Mouse (Mus musculus) liver, embryonic 15.5 days (tissue): ENCODE data around the gene Svs2. TPM values are rescaled to one million over a fixed set of nuclear protein-coding genes. Genes with fewer than 3 reads are reported as not detected.

ENCODE experiments used
- ATAC-seq: fragments of 200-750 bp; cut with Nextera tagmentation; 2 replicates; pipeline ENCODE4 v1.8.0; 2017; ENCODE audit warnings: moderate number of reproducible peaks, mild to moderate bottlenecking, moderate library complexity; ENCODE audit not compliant: insufficient read depth
- H3K27ac ChIP-seq: fragments of 300-500 bp; sonication (generic); replicated peaks from 2 replicates; pipeline ENCODE4 v1.5.1; 2015; ENCODE audit warnings: mild to moderate bottlenecking, inconsistent platforms
- H3K27me3 ChIP-seq: fragments of 300-500 bp; sonication (generic); 2 replicates; pipeline ENCODE4 v1.6.1; 2015; ENCODE audit warnings: mild to moderate bottlenecking, inconsistent platforms
- H3K36me3 ChIP-seq: fragments of 300-500 bp; sonication (generic); replicated peaks from 2 replicates; pipeline ENCODE4 v1.6.1; 2015; ENCODE audit warnings: moderate library complexity, mild to moderate bottlenecking, inconsistent platforms
- H3K4me1 ChIP-seq: fragments of 300-500 bp; sonication (generic); replicated peaks from 2 replicates; pipeline ENCODE4 v1.6.1; 2015; ENCODE audit warnings: inconsistent platforms
- H3K4me2 ChIP-seq: fragments of 300-500 bp; sonication (generic); 2 replicates; pipeline ENCODE4 v1.6.1; 2015; ENCODE audit warnings: moderate library complexity, mild to moderate bottlenecking, inconsistent platforms
- H3K4me3 ChIP-seq: fragments of 300-500 bp; sonication (generic); replicated peaks from 2 replicates; pipeline ENCODE4 v1.5.1; 2015; ENCODE audit warnings: mild to moderate bottlenecking, inconsistent platforms
- H3K9ac ChIP-seq: fragments of 300-500 bp; sonication (generic); 2 replicates; pipeline ENCODE4 v1.6.1; 2015; ENCODE audit warnings: moderate library complexity, mild to moderate bottlenecking, inconsistent platforms
- H3K9me3 ChIP-seq: fragments of 300-500 bp; sonication (generic); replicated peaks from 2 replicates; pipeline ENCODE4 v1.6.1; 2016; ENCODE audit warnings: inconsistent platforms
- WGBS: fragments of 180-500 bp; shearing (Covaris S2); methylation state at CpG from one replicate; pipeline ENCODE4 v1.1.7; 2015; ENCODE audit warnings: mixed read lengths; ENCODE audit not compliant: insufficient replicate concordance; 5-methylcytosine and 5-hydroxymethylcytosine counted together
- polyA plus RNA-seq: library from polyadenylated mRNA; unstranded; fragments of >200 nt; fragmentation: Nextera tagmentation; extraction: Ambion mirVana; gene quantifications from 2 replicates; pipeline ENCODE4 v1.2.1, GENCODE M21; 2015

Svs2 gene
- polyA plus RNA-seq, 1 experiment from 2014 or later, result not detected

- Histone ChIP-seq H3K4me2 (no peak within 1 kb of the TSS), H3K27me3 (no peaks in the 10 kb centered on the region), H3K4me3 (no peak within 1 kb of the TSS), H3K27ac (no peak within 1 kb of the TSS), H3K4me1 (no peaks in the 10 kb centered on the region), H3K9me3 (no peaks in the 10 kb centered on the region), H3K36me3 (no peaks in the 10 kb centered on the region), H3K9ac (no peak within 1 kb of the TSS)
- ATAC-seq, result no peak
- 63% methylated on average over 20 of the region's 20 CpGs for WGBS
Observed at GRCm38 (mm10) chr2:164199626-164200327, 38.5 kb downstream of the Svs2 start, which contains the start of gene Wfdc15a. Gene Wfdc15a, minus strand, starts transcription at chr2:164200130.

GRCm38 (mm10) chr2:164196700-164196990, 41.6 kb downstream of the Svs2 start:
- H3K4me2 ChIP-seq, result no peak overlapping the region
- no peak for ATAC-seq
- H3K36me3 ChIP-seq, result no peaks in the 10 kb centered on the region
- H3K4me1 ChIP-seq, result no peaks in the 10 kb centered on the region
- H3K9ac ChIP-seq, result no peak overlapping the region
- no peaks in the 10 kb centered on the region for H3K9me3 ChIP-seq
- H3K27ac ChIP-seq, result no peak overlapping the region
- no peaks in the 10 kb centered on the region for H3K27me3 ChIP-seq
- no peak overlapping the region for H3K4me3 ChIP-seq
- WGBS, result 65% methylated on average over 5 of the region's 5 CpGs

- H3K9me3 ChIP-seq, result no peaks in the 10 kb centered on the region
- H3K4me3 ChIP-seq, result no peak overlapping the region
- H3K4me1 ChIP-seq, result no peaks in the 10 kb centered on the region
- no peak overlapping the region for H3K4me2 ChIP-seq
- H3K27ac ChIP-seq, result no peak overlapping the region
- ATAC-seq, result no peak
- H3K27me3 ChIP-seq, result no peaks in the 10 kb centered on the region
- H3K36me3 ChIP-seq, result no peaks in the 10 kb centered on the region
- no peak overlapping the region for H3K9ac ChIP-seq
- 64% methylated on average over 5 of the region's 5 CpGs for WGBS
Observed at GRCm38 (mm10) chr2:164195971-164196699, 42.1 kb downstream of the Svs2 start.

- Histone ChIP-seq H3K4me2 (no peak overlapping the region), H3K4me1 (no peaks in the 10 kb centered on the region), H3K36me3 (no peaks in the 10 kb centered on the region), H3K4me3 (no peak overlapping the region), H3K27ac (no peak overlapping the region), H3K9ac (no peak overlapping the region), H3K27me3 (no peaks in the 10 kb centered on the region), H3K9me3 (no peaks in the 10 kb centered on the region)
- no peak for ATAC-seq
- 48% methylated on average over 5 of the region's 5 CpGs for WGBS
Observed at GRCm38 (mm10) chr2:164194959-164195630, 43.2 kb downstream of the Svs2 start.

- H3K4me1 ChIP-seq, result no peaks in the 10 kb centered on the region
- no peak overlapping the region for H3K4me2 ChIP-seq
- ATAC-seq, result no peak
- no peaks in the 10 kb centered on the region for H3K36me3 ChIP-seq
- H3K9me3 ChIP-seq, result no peaks in the 10 kb centered on the region
- H3K27ac ChIP-seq, result no peak overlapping the region
- no peak overlapping the region for H3K9ac ChIP-seq
- H3K4me3 ChIP-seq, result no peak overlapping the region
- no peaks in the 10 kb centered on the region for H3K27me3 ChIP-seq
Observed at GRCm38 (mm10) chr2:164192279-164192678, 46.0 kb downstream of the Svs2 start.

GRCm38 (mm10) chr2:164190576-164190975, 47.7 kb downstream of the Svs2 start, which contains the start of gene Wfdc12:
Gene Wfdc12, minus strand, starts transcription at chr2:164190608.
- no peak within 1 kb of the TSS for H3K4me2 ChIP-seq
- no peaks in the 10 kb centered on the region for H3K4me1 ChIP-seq
- H3K27ac ChIP-seq, result no peak within 1 kb of the TSS
- no peaks in the 10 kb centered on the region for H3K36me3 ChIP-seq
- WGBS, result 69% methylated on average over 6 of the region's 6 CpGs
- ATAC-seq, result no peak
- no peaks in the 10 kb centered on the region for H3K27me3 ChIP-seq
- H3K9ac ChIP-seq, result no peak within 1 kb of the TSS
- H3K4me3 ChIP-seq, result no peak within 1 kb of the TSS
- no peaks in the 10 kb centered on the region for H3K9me3 ChIP-seq

- Histone ChIP-seq H3K27me3 (no peaks in the 10 kb centered on the region), H3K4me3 (no peak overlapping the region), H3K4me2 (no peak overlapping the region), H3K9me3 (no peaks in the 10 kb centered on the region), H3K4me1 (no peaks in the 10 kb centered on the region), H3K36me3 (no peaks in the 10 kb centered on the region), H3K27ac (no peak overlapping the region), H3K9ac (no peak overlapping the region)
- 18% methylated on average over 5 of the region's 5 CpGs for WGBS
- no peak for ATAC-seq
Observed at GRCm38 (mm10) chr2:164188722-164189121, 49.5 kb downstream of the Svs2 start.

Other genes starting within 250 kb of the Svs2 start
- gene Ywhab, start 243.5 kb downstream of the Svs2 start, polyA plus RNA-seq, result 91.7 and 96.3 TPM in 2 replicates
- 0.32 and 0.54 TPM in 2 replicates for gene Pabpc1l, start 213.0 kb downstream of the Svs2 start, polyA plus RNA-seq
- 12.4 and 14.3 TPM in 2 replicates for gene Stk4, start 168.1 kb downstream of the Svs2 start, polyA plus RNA-seq
- gene Tomm34, start 167.3 kb downstream of the Svs2 start, polyA plus RNA-seq, result 19.1 and 20.9 TPM in 2 replicates
- not detected in 2 replicates for gene Kcns1, start 67.4 kb downstream of the Svs2 start, polyA plus RNA-seq
- not detected in 2 replicates for gene Wfdc5, start 55.7 kb downstream of the Svs2 start, polyA plus RNA-seq
- not detected in 2 replicates for gene Wfdc12, start 47.9 kb downstream of the Svs2 start, polyA plus RNA-seq
- not detected in 2 replicates for gene Wfdc15a, start 38.3 kb downstream of the Svs2 start, polyA plus RNA-seq
- 0.22 TPM in 1 of 2 replicates, not detected in the other for gene Wfdc15b, start 16.8 kb downstream of the Svs2 start, polyA plus RNA-seq
- gene Svs3b, start 18.2 kb upstream of the Svs2 start, polyA plus RNA-seq, result not detected in 2 replicates
- gene Svs4, start 40.0 kb upstream of the Svs2 start, polyA plus RNA-seq, result not detected in 2 replicates
- gene Svs3a, start 50.8 kb upstream of the Svs2 start, polyA plus RNA-seq, result not detected in 2 replicates
- not detected in 2 replicates for gene Svs6, start 78.3 kb upstream of the Svs2 start, polyA plus RNA-seq
- gene Svs5, start 94.3 kb upstream of the Svs2 start, polyA plus RNA-seq, result not detected in 2 replicates
- gene Slpi, start 150.6 kb upstream of the Svs2 start, polyA plus RNA-seq, result 21.3 and 24.2 TPM in 2 replicates
- gene Rbpjl, start 164.7 kb upstream of the Svs2 start, polyA plus RNA-seq, result 0.07 and 0.63 TPM in 2 replicates
- 0.28 and 0.32 TPM in 2 replicates for gene Matn4, start 166.7 kb upstream of the Svs2 start, polyA plus RNA-seq
- 55.0 and 63.3 TPM in 2 replicates for gene Sdc4, start 205.4 kb upstream of the Svs2 start, polyA plus RNA-seq
- 27.1 and 29.7 TPM in 2 replicates for gene Sys1, start 218.5 kb upstream of the Svs2 start, polyA plus RNA-seq
- 5.0 TPM in 1 of 2 replicates, not detected in the other for gene Gm20458, start 222.5 kb upstream of the Svs2 start, polyA plus RNA-seq
- not detected in 2 replicates for gene Trp53tg5, start 235.3 kb upstream of the Svs2 start, polyA plus RNA-seq
- 2.2 and 6.2 TPM in 2 replicates for gene Dbndd2, start 247.6 kb upstream of the Svs2 start, polyA plus RNA-seq